Mouse (Mus musculus): Measurements from ENCODE around the gene Kif2c. TPM values are rescaled to one million over a fixed set of nuclear protein-coding genes. Genes with fewer than 3 reads are reported as not detected.

The Kif2c gene
- polyA plus RNA-seq, 1 experiment from 2014 or later = 124 TPM

- DNase-seq (ENCODE audit: low spot score) = no peak
- Histone ChIP-seq H3K36me3 (peaks cover 69% of the 10 kb centered on the region), H3K9me3 (replicated peaks) (no peaks in the 10 kb centered on the region), H3K4me1 (peaks cover 2% of the 10 kb centered on the region; the same call in 1 of the 2 replicates), H3K27me3 (ENCODE audit: low read depth, poor library complexity, severe bottlenecking) (no peaks in the 10 kb centered on the region), H3K27ac (no peak overlapping the region), H3K4me3 (no peak overlapping the region)
- 83% methylated on average over 10 of the region's 10 CpGs for WGBS
These were observed 22.8 kb downstream of the Kif2c start for GRCm38 (mm10) chr4:117159666-117160065.

- Histone ChIP-seq H3K36me3 (peaks cover 68% of the 10 kb centered on the region), H3K27me3 (ENCODE audit: low read depth, poor library complexity, severe bottlenecking) (no peaks in the 10 kb centered on the region), H3K4me3 (peak overlapping the region; percentile 94), H3K9me3 (replicated peaks) (no peaks in the 10 kb centered on the region), H3K27ac (peak overlapping the region; percentile 99), H3K4me1 (peaks cover 22% of the 10 kb centered on the region)
- no peak for DNase-seq (ENCODE audit: low spot score)
- 34% methylated on average over 6 of the region's 6 CpGs for WGBS
These were observed 26.1 kb downstream of the Kif2c start for GRCm38 (mm10) chr4:117156372-117156771.

GRCm38 (mm10) chr4:117155792-117156355 is 26.6 kb downstream of the Kif2c start, which contains the start of gene Rps8:
Gene Rps8, minus strand, starts transcription at chr4:117156243.
- Histone ChIP-seq H3K4me1 (peaks cover 22% of the 10 kb centered on the region), H3K9me3 (replicated peaks) (no peaks in the 10 kb centered on the region), H3K4me3 (peak within 1 kb of the TSS; percentile 94), H3K27ac (peak within 1 kb of the TSS; percentile 99), H3K27me3 (ENCODE audit: low read depth, poor library complexity, severe bottlenecking) (no peaks in the 10 kb centered on the region), H3K36me3 (peaks cover 68% of the 10 kb centered on the region)
- DNase-seq (ENCODE audit: low spot score) = peak; percentile 92
- WGBS = under 1% methylated on average over 52 of the region's 52 CpGs

- Histone ChIP-seq H3K27ac (peak overlapping the region; percentile 99), H3K9me3 (replicated peaks) (no peaks in the 10 kb centered on the region), H3K27me3 (ENCODE audit: low read depth, poor library complexity, severe bottlenecking) (no peaks in the 10 kb centered on the region), H3K4me1 (peaks cover 22% of the 10 kb centered on the region), H3K36me3 (peaks cover 68% of the 10 kb centered on the region), H3K4me3 (peak overlapping the region; percentile 94)
- no peak for DNase-seq (ENCODE audit: low spot score)
- WGBS = 2% methylated on average over 44 of the region's 44 CpGs
These were observed 27.2 kb downstream of the Kif2c start for GRCm38 (mm10) chr4:117155020-117155791.

GRCm38 (mm10) chr4:117152714-117153113 is 29.7 kb downstream of the Kif2c start:
- Histone ChIP-seq H3K4me3 (no peak overlapping the region), H3K27me3 (ENCODE audit: low read depth, poor library complexity, severe bottlenecking) (no peaks in the 10 kb centered on the region), H3K4me1 (peaks cover 22% of the 10 kb centered on the region), H3K36me3 (peaks cover 72% of the 10 kb centered on the region), H3K27ac (no peak overlapping the region), H3K9me3 (replicated peaks) (no peaks in the 10 kb centered on the region)
- WGBS = 91% methylated on average over 5 of the region's 5 CpGs
- no peak for DNase-seq (ENCODE audit: low spot score)

GRCm38 (mm10) chr4:117151416-117151815 is 31.0 kb downstream of the Kif2c start:
- H3K36me3 ChIP-seq = peaks cover 72% of the 10 kb centered on the region
- no peak for DNase-seq (ENCODE audit: low spot score)
- H3K9me3 ChIP-seq (replicated peaks) = no peaks in the 10 kb centered on the region
- no peaks in the 10 kb centered on the region for H3K27me3 ChIP-seq (ENCODE audit: low read depth, poor library complexity, severe bottlenecking)
- 83% methylated on average over 1 of the region's 1 CpGs for WGBS
- no peak overlapping the region for H3K4me3 ChIP-seq
- no peak overlapping the region for H3K27ac ChIP-seq
- H3K4me1 ChIP-seq = peaks cover 22% of the 10 kb centered on the region

- DNase-seq (ENCODE audit: low spot score) = no peak
- WGBS = 91% methylated on average over 6 of the region's 6 CpGs
- Histone ChIP-seq H3K4me1 (peaks cover 22% of the 10 kb centered on the region), H3K27ac (no peak overlapping the region), H3K9me3 (replicated peaks) (no peaks in the 10 kb centered on the region), H3K27me3 (ENCODE audit: low read depth, poor library complexity, severe bottlenecking) (no peaks in the 10 kb centered on the region), H3K4me3 (no peak overlapping the region), H3K36me3 (peaks cover 72% of the 10 kb centered on the region)
These were observed 32.2 kb downstream of the Kif2c start for GRCm38 (mm10) chr4:117150212-117150733.

GRCm38 (mm10) chr4:117149291-117150211 is 32.9 kb downstream of the Kif2c start:
- no peak for DNase-seq (ENCODE audit: low spot score)
- peaks cover 65% of the 10 kb centered on the region for H3K36me3 ChIP-seq
- no peak overlapping the region for H3K27ac ChIP-seq
- H3K4me3 ChIP-seq = no peak overlapping the region
- WGBS = 69% methylated on average over 6 of the region's 6 CpGs
- peaks cover 20% of the 10 kb centered on the region for H3K4me1 ChIP-seq
- H3K9me3 ChIP-seq (replicated peaks) = no peaks in the 10 kb centered on the region
- H3K27me3 ChIP-seq (ENCODE audit: low read depth, poor library complexity, severe bottlenecking) = no peaks in the 10 kb centered on the region

GRCm38 (mm10) chr4:117148815-117149214 is 33.6 kb downstream of the Kif2c start:
- Histone ChIP-seq H3K4me1 (peaks cover 12% of the 10 kb centered on the region), H3K27ac (no peak overlapping the region), H3K4me3 (no peak overlapping the region), H3K36me3 (peaks cover 58% of the 10 kb centered on the region), H3K9me3 (replicated peaks) (no peaks in the 10 kb centered on the region), H3K27me3 (ENCODE audit: low read depth, poor library complexity, severe bottlenecking) (no peaks in the 10 kb centered on the region)
- DNase-seq (ENCODE audit: low spot score) = no peak
- whole genome bisulfite sequencing = 68% methylated on average over 24 of the region's 24 CpGs

- H3K27ac ChIP-seq = no peak overlapping the region
- peaks cover 51% of the 10 kb centered on the region for H3K36me3 ChIP-seq
- no peak overlapping the region for H3K4me3 ChIP-seq
- 85% methylated on average over 18 of the region's 18 CpGs for WGBS
- peaks cover 6% of the 10 kb centered on the region; the same call in 1 of the 2 replicates for H3K4me1 ChIP-seq
- no peaks in the 10 kb centered on the region for H3K27me3 ChIP-seq (ENCODE audit: low read depth, poor library complexity, severe bottlenecking)
- DNase-seq (ENCODE audit: low spot score) = no peak
- no peaks in the 10 kb centered on the region for H3K9me3 ChIP-seq (replicated peaks)
These were observed 34.3 kb downstream of the Kif2c start for GRCm38 (mm10) chr4:117148047-117148713.

- H3K4me1 ChIP-seq = peaks cover 3% of the 10 kb centered on the region; the same call in 1 of the 2 replicates
- no peak overlapping the region for H3K4me3 ChIP-seq
- WGBS = 32% methylated on average over 15 of the region's 15 CpGs
- peaks cover 33% of the 10 kb centered on the region for H3K36me3 ChIP-seq
- H3K9me3 ChIP-seq (replicated peaks) = no peaks in the 10 kb centered on the region
- H3K27ac ChIP-seq = no peak overlapping the region
- H3K27me3 ChIP-seq (ENCODE audit: low read depth, poor library complexity, severe bottlenecking) = no peaks in the 10 kb centered on the region
- DNase-seq (ENCODE audit: low spot score) = peak; percentile 92
These were observed 36.3 kb downstream of the Kif2c start for GRCm38 (mm10) chr4:117146176-117146575.

- Histone ChIP-seq H3K9me3 (replicated peaks) (no peaks in the 10 kb centered on the region), H3K27ac (no peak overlapping the region), H3K36me3 (peaks cover 23% of the 10 kb centered on the region), H3K4me3 (no peak overlapping the region), H3K27me3 (ENCODE audit: low read depth, poor library complexity, severe bottlenecking) (no peaks in the 10 kb centered on the region), H3K4me1 (peaks cover 6% of the 10 kb centered on the region; the same call in 1 of the 2 replicates)
- WGBS = 92% methylated on average over 13 of the region's 13 CpGs
- DNase-seq (ENCODE audit: low spot score) = no peak
These were observed 37.2 kb downstream of the Kif2c start for GRCm38 (mm10) chr4:117145248-117145647.

Measured in limb, embryonic 10.5 days (tissue).